Mouse (Mus musculus) frontal cortex, adult 2 months (tissue): ENCODE results near the gene Hs3st2. TPM values are rescaled to one million over a fixed set of nuclear protein-coding genes. Genes with fewer than 3 reads are reported as not detected.

Experiments
- DNase-seq, 2 experiments: peaks; one replicate each; pipeline ENCODE4 v3.0.0; 2022; ENCODE audit warnings: low spot score in 1 of 2; ENCODE audit errors: extremely low spot score in 1 of 2
- polyA plus RNA-seq: library from polyadenylated mRNA; depleted of rRNA; stranded (reverse); fragments of >200 nt; gene quantifications from 2 replicates; pipeline ENCODE4 v1.2.3, GENCODE M21; 2012

Gene Hs3st2
- polyA plus RNA-seq, 1 experiment, result 47.4 TPM

GRCm38 (mm10) chr7:121539405-121540275, 148.0 kb downstream of the Hs3st2 start:
- peak; percentile 66 to 76 for DNase-seq

GRCm38 (mm10) chr7:121542458-121542857, 150.8 kb downstream of the Hs3st2 start:
- DNase-seq, result peak in 1 of 2 experiments; percentile 52

GRCm38 (mm10) chr7:121549329-121550022, 157.8 kb downstream of the Hs3st2 start:
- peak in 1 of 2 experiments; percentile 42 for DNase-seq
